Mouse (Mus musculus) neural tube, embryonic 14.5 days (tissue): Measurements from ENCODE around the gene C1ql4. TPM values are rescaled to one million over a fixed set of nuclear protein-coding genes. Genes with fewer than 3 reads are reported as not detected.
"Not testable (repeated sequence)": the region's sequence is repeated elsewhere in the genome, so short reads cannot be mapped to it uniquely, and the experiment has no call there.

Experiments
- ATAC-seq: fragments of 200-750 bp; cut with Nextera tagmentation; 2 replicates; pipeline ENCODE4 v1.8.0; 2017; ENCODE audit warnings: low read depth, mild to moderate bottlenecking, moderate TSS enrichment, moderate library complexity
- H3K27ac ChIP-seq: fragments of 300-500 bp; sonication (generic); 2 replicates; pipeline ENCODE4 v1.5.1; 2014; ENCODE audit warnings: low read depth, mild to moderate bottlenecking, control low read depth, low read length, moderate library complexity, mixed read lengths
- H3K27me3 ChIP-seq: fragments of 300-500 bp; sonication (generic); 2 replicates; pipeline ENCODE4 v1.6.1; 2014; ENCODE audit warnings: low read length; ENCODE audit not compliant: control insufficient read depth, insufficient read depth
- H3K36me3 ChIP-seq: fragments of 300-500 bp; sonication (generic); 2 replicates; pipeline ENCODE4 v1.6.1; 2014; ENCODE audit warnings: low read length, mixed read lengths; ENCODE audit not compliant: control insufficient read depth, insufficient read depth
- H3K4me1 ChIP-seq: fragments of 300-500 bp; sonication (generic); 2 replicates; pipeline ENCODE4 v1.6.1; 2014; ENCODE audit warnings: low read length; ENCODE audit not compliant: control insufficient read depth, insufficient read depth
- H3K4me2 ChIP-seq: fragments of 300-500 bp; sonication (generic); 2 replicates; pipeline ENCODE4 v1.6.1; 2014; ENCODE audit warnings: mild to moderate bottlenecking, low read depth, low read length, control low read depth
- H3K4me3 ChIP-seq: fragments of 300-500 bp; sonication (generic); 2 replicates; pipeline ENCODE4 v1.5.1; 2014; ENCODE audit warnings: low read depth, low read length, control low read depth, mixed read lengths
- H3K9ac ChIP-seq: fragments of 300-500 bp; sonication (generic); replicated peaks from 2 replicates; pipeline ENCODE4 v1.6.1; 2014; ENCODE audit warnings: low read depth, mild to moderate bottlenecking, control low read depth, low read length, mixed read lengths
- H3K9me3 ChIP-seq: fragments of 300-500 bp; sonication (generic); 2 replicates; pipeline ENCODE4 v1.6.1; 2016; ENCODE audit warnings: low read length; ENCODE audit not compliant: control insufficient read depth
- WGBS: fragments of 180-500 bp; shearing (Covaris S2); extraction: QIAGEN DNeasy Blood & Tissue Kit; methylation state at CpG from one replicate; pipeline ENCODE4 v1.1.7; 2014; 5-methylcytosine and 5-hydroxymethylcytosine counted together
- polyA plus RNA-seq: library from polyadenylated mRNA; unstranded; fragments of >200 nt; fragmentation: Nextera tagmentation; extraction: Ambion mirVana; gene quantifications from 2 replicates; pipeline ENCODE4 v1.2.1, GENCODE M21; 2014

C1ql4 gene
- polyA plus RNA-seq, 1 experiment from 2014 or later: 3.6 TPM

DNA sequence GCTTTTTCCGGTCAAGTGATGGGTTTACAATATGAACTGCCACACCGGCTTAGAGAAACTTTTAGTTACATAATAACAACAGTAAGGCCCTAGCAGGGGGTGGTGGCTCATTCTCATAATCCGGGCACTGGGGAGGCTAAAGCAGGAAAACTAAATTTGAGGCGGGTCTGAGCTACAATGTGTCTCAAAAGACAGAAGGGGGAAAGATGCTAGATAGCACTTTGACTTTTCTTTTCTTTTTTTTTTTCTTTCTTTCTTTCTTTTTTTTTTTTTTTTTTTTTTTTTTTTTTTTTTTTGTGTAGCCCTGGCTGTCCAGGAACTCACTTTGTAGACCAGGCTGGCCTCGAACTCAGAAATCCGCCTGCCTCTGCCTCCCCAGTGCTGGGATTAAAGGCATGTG, 41.9 kb downstream of the C1ql4 start:
- H3K9ac ChIP-seq, H3K4me2 ChIP-seq, H3K4me1 ChIP-seq, H3K9me3 ChIP-seq, H3K36me3 ChIP-seq, H3K4me3 ChIP-seq, H3K27me3 ChIP-seq, H3K27ac ChIP-seq, ATAC-seq: not testable (repeated sequence)
- WGBS: 83% methylated on average over 6 of the region's 6 CpGs

DNA sequence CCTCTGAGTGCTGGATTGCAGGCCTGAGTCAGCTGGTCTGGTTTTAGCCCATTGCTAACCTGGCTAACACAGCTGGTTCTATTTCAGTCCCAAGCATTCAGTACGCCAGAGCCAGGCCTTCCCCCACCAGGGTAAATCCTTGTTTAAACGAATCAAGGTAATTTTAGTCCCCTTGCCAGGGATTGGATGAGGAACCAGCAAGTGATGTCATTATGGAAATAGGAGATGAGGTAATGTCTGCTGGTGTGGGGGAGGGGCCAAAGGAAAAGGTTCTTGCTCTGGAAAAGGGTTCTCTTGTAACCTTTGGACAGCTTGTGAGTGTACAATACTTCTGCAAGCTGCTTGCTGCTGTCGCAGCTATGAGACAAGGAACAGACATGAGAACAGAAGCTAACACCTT, 42.8 kb downstream of the C1ql4 start:
- Histone ChIP-seq H3K4me2 (no peak overlapping the region), H3K4me3 (no peak overlapping the region), H3K4me1 (no peaks in the 10 kb centered on the region), H3K9ac (no peak overlapping the region), H3K9me3 (no peaks in the 10 kb centered on the region), H3K27ac (no peak overlapping the region), H3K36me3 (no peaks in the 10 kb centered on the region), H3K27me3 (no peaks in the 10 kb centered on the region)
- WGBS: 69% methylated on average over 3 of the region's 3 CpGs
- ATAC-seq: no peak

DNA sequence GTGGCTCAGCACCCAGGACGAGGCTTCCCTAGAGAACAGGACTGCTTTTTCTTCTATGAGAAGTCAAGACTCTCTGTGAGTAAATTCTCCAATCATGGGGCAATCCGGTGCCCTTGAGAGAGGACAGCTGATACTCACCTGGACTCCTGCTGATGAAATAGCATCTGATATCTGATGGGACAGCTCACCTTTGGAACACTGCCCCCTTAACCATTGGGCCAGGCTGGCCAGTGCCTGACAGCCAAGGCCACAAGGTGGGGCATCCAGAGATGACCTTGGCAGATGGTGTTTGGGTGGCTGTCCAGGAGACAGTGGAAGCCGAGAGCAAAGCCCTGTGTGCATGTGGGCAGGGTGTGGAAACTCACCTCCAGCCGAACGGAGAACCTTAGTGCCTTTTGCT, 45.3 kb downstream of the C1ql4 start:
- Histone ChIP-seq H3K4me1 (no peaks in the 10 kb centered on the region), H3K9me3 (no peaks in the 10 kb centered on the region), H3K36me3 (no peaks in the 10 kb centered on the region), H3K4me2 (no peak overlapping the region), H3K4me3 (no peak overlapping the region), H3K27me3 (no peaks in the 10 kb centered on the region), H3K27ac (no peak overlapping the region), H3K9ac (no peak overlapping the region)
- ATAC-seq: no peak
- 84% methylated on average over 5 of the region's 5 CpGs for WGBS

DNA sequence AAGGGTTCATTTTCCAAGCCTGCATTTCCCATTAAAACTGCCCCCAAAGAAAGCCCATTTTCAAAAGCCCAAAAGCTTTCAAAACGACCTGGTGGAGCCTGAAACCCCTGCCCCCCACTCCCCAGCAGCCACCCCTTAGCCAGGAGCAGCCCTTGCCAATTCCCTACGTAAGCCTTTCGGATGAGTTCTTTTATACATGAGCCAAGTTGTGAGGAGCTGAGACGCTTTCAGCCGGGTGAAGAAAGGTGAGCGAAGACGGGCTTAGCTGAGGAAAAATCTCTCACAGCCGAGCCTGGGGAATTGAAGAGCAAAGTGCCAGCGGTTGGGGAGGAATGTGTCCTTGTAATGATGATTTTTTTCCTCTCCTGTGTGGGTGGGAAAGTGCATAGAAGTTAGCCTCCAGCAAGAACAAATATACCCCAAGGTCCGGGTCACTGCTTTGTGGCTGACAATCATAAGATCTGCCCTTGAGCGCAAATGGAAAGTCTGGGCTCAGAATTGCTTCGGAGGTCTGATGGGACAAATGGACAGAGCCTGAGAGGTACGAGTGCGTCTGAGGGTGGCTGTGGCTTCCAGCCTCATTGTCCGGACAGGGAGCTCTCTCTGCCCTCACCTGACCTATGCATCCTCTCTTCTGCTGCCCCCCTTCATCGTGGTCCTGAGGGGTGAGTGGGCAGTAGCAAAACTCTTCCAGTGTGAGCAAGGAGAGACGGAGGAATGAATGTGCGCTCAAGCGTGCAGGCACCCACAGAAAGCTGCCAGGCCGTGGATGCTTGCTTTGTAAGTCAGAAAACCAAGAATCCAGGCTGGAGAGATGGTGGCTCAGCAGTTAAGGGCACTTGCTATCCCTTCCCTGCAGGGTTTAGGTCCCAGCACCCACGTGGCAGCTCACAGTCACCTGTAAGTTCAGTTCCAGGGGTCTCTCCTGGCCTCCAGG, 46.4 kb downstream of the C1ql4 start:
- Histone ChIP-seq H3K9me3 (no peaks in the 10 kb centered on the region), H3K4me2 (no peak overlapping the region), H3K4me1 (no peaks in the 10 kb centered on the region), H3K4me3 (no peak overlapping the region), H3K27ac (no peak overlapping the region), H3K27me3 (no peaks in the 10 kb centered on the region), H3K9ac (no peak overlapping the region), H3K36me3 (no peaks in the 10 kb centered on the region)
- no peak for ATAC-seq
- WGBS: 59% methylated on average over 21 of the region's 21 CpGs

DNA sequence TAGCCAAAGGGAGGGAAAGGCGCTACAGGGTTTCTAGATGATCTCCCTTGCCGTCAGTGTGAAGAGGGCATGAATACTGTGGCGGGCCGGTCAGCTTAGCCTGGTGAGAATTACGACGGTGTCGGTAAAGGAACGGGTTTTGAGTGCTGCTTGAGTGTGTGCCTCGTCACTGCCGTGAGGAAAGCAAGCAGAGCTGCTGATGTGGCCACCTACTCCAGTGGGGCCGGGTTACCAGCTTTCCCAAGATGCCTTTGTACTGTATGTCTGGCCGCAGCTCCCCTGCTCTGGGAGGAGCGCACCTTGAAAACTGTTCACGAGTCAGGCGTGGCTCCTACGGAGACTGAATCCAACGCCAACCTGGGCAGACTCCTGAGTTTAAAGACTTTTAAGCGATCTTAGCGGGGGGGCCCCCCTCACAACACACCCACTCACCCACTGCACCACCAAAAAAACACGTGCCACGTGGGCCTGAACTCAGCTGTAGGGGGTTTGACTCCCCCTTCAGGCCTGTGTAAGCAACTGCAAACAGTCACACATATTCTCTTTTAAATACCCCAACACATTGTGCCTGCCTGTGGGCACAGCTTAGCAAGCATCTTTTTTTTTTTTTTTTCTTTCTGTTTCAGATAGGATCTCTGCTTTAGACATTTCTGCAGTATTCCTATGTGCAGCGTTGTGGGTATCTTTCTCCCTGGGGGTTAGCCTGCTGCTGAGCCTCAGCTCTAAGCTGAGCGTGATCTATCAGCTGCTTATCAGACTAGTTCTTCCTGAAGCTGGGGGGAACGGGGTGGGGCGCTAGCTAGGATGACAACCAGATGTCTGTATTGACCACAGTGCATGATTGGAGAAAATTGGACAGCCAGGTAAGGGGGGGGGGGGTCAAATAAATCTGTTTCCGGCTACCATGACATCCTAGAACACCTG, 47.4 kb downstream of the C1ql4 start:
- H3K4me1 ChIP-seq: no peaks in the 10 kb centered on the region
- H3K9ac ChIP-seq: no peak overlapping the region
- H3K27me3 ChIP-seq: no peaks in the 10 kb centered on the region
- no peak overlapping the region for H3K27ac ChIP-seq
- ATAC-seq: no peak
- H3K4me2 ChIP-seq: no peak overlapping the region
- no peaks in the 10 kb centered on the region for H3K36me3 ChIP-seq
- 69% methylated on average over 26 of the region's 26 CpGs for WGBS
- no peaks in the 10 kb centered on the region for H3K9me3 ChIP-seq
- no peak overlapping the region for H3K4me3 ChIP-seq

- Histone ChIP-seq H3K4me2 (no peak overlapping the region), H3K9me3 (no peaks in the 10 kb centered on the region), H3K4me3 (no peak overlapping the region), H3K27ac (no peak overlapping the region), H3K9ac (no peak overlapping the region), H3K4me1 (no peaks in the 10 kb centered on the region), H3K27me3 (no peaks in the 10 kb centered on the region), H3K36me3 (no peaks in the 10 kb centered on the region)
- no peak for ATAC-seq
- 86% methylated on average over 4 of the region's 4 CpGs for WGBS
These were observed 48.3 kb downstream of the C1ql4 start for GRCm38 (mm10) chr15:99039306-99039705.

DNA sequence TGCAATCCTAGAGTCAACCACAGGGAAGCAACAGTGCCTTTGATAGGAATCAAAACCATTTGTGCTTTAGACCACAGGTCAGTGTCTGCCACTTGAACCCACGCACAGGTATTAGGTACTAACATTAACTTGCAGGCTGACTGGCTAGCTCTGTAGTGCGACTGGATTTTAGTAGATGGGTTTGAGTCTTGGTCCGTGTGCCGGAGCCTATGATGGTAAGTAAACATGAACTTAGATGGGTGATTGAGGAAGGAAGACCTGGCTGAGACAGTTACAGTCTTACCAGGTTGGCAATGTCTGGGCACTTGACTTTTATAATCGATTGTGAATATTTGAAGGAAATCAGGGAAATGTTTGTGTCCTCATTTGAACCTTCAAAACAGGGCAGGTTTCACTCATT, 48.8 kb downstream of the C1ql4 start:
- Histone ChIP-seq H3K4me3 (no peak overlapping the region), H3K27me3 (no peaks in the 10 kb centered on the region), H3K36me3 (no peaks in the 10 kb centered on the region), H3K9ac (no peak overlapping the region), H3K4me2 (no peak overlapping the region), H3K4me1 (no peaks in the 10 kb centered on the region), H3K27ac (no peak overlapping the region), H3K9me3 (no peaks in the 10 kb centered on the region)
- ATAC-seq: no peak
- 92% methylated on average over 5 of the region's 5 CpGs for WGBS

- Histone ChIP-seq H3K4me3 (no peak overlapping the region), H3K4me2 (no peak overlapping the region), H3K9ac (no peak overlapping the region), H3K9me3 (no peaks in the 10 kb centered on the region), H3K4me1 (no peaks in the 10 kb centered on the region), H3K27ac (no peak overlapping the region), H3K36me3 (no peaks in the 10 kb centered on the region), H3K27me3 (no peaks in the 10 kb centered on the region)
- no peak for ATAC-seq
- 91% methylated on average over 1 of the region's 1 CpGs for WGBS
These were observed 49.6 kb downstream of the C1ql4 start for GRCm38 (mm10) chr15:99038025-99038424.
